Mouse (Mus musculus) intestine, postnatal 0 days (tissue): Measurements from ENCODE around the gene Copg2. TPM values are rescaled to one million over a fixed set of nuclear protein-coding genes. Genes with fewer than 3 reads are reported as not detected.

Experiments
- ATAC-seq: fragments of 200-750 bp; cut with Nextera tagmentation; 2 replicates; pipeline ENCODE4 v1.8.0; 2017; ENCODE audit warnings: mild to moderate bottlenecking, moderate TSS enrichment, moderate library complexity
- H3K27ac ChIP-seq: fragments of 300-500 bp; sonication (generic); 2 replicates; pipeline ENCODE4 v1.5.1; 2014; ENCODE audit warnings: mild to moderate bottlenecking, low read depth, low read length, moderate library complexity
- H3K27me3 ChIP-seq: fragments of 300-500 bp; sonication (generic); replicated peaks from 2 replicates; pipeline ENCODE4 v1.6.1; 2014; ENCODE audit warnings: low read length, mixed read lengths; ENCODE audit not compliant: control insufficient read depth, insufficient read depth
- H3K36me3 ChIP-seq: fragments of 300-500 bp; sonication (generic); 2 replicates; pipeline ENCODE4 v1.6.1; 2014; ENCODE audit warnings: mild to moderate bottlenecking, moderate library complexity; ENCODE audit not compliant: control insufficient read depth, insufficient read depth
- H3K4me1 ChIP-seq: fragments of 300-500 bp; sonication (generic); replicated peaks from 2 replicates; pipeline ENCODE4 v1.6.1; 2014; ENCODE audit warnings: antibody characterized with exemption, low read length, mixed read lengths; ENCODE audit not compliant: control insufficient read depth, insufficient read depth
- H3K4me2 ChIP-seq: fragments of 300-500 bp; sonication (generic); replicated peaks from 2 replicates; pipeline ENCODE4 v1.6.1; 2014; ENCODE audit warnings: low read depth, mild to moderate bottlenecking, moderate library complexity
- H3K4me3 ChIP-seq: fragments of 300-500 bp; sonication (generic); 2 replicates; pipeline ENCODE4 v1.5.1; 2014; ENCODE audit warnings: low read depth, low read length
- H3K9ac ChIP-seq: fragments of 300-500 bp; sonication (generic); 2 replicates; pipeline ENCODE4 v1.6.1; 2014; ENCODE audit warnings: mild to moderate bottlenecking, low read depth, low read length
- H3K9me3 ChIP-seq: fragments of 300-500 bp; sonication (generic); 2 replicates; pipeline ENCODE4 v1.6.1; 2016; ENCODE audit warnings: mixed run types; ENCODE audit not compliant: control insufficient read depth
- CTCF ChIP-seq: sonication (generic); IDR thresholded peaks from 2 replicates; pipeline ENCODE4 v1.5.1; 2016; ENCODE audit warnings: low read depth, mild to moderate bottlenecking, control low read depth, antibody characterized with exemption, moderate library complexity
- WGBS: fragments of 180-500 bp; shearing (Covaris S2); extraction: QIAGEN DNeasy Blood & Tissue Kit; methylation state at CpG from one replicate; pipeline ENCODE4 v1.1.7; 2014; 5-methylcytosine and 5-hydroxymethylcytosine counted together
- polyA plus RNA-seq: library from polyadenylated mRNA; unstranded; fragments of >200 nt; fragmentation: Nextera tagmentation; extraction: Ambion mirVana; gene quantifications from 2 replicates; pipeline ENCODE4 v1.2.1, GENCODE M21; 2015

Gene Copg2
- polyA plus RNA-seq, 1 experiment from 2014 or later = 9.8 TPM

DNA sequence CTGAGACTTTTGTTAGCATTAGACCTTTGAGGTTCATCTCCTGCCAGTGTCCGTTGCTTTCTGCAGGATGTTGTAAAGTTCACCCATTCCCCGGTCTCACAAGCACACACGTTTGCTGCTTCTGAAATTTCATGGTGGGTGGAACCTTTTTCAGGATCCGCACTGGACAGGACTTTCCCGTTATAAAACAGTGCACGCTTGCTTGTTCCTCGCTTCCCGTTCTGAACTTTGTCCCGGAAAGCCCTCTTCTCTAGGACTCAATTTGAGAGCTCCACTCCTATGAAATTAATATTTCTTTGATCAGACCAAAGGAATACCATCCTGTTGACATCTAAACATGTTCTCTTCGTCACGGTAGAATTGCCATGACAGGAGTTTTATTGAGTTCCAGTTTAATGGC, 182.7 kb downstream of the Copg2 start:
- 80% methylated on average over 11 of the region's 11 CpGs for WGBS
- no peak overlapping the region for H3K27ac ChIP-seq

DNA sequence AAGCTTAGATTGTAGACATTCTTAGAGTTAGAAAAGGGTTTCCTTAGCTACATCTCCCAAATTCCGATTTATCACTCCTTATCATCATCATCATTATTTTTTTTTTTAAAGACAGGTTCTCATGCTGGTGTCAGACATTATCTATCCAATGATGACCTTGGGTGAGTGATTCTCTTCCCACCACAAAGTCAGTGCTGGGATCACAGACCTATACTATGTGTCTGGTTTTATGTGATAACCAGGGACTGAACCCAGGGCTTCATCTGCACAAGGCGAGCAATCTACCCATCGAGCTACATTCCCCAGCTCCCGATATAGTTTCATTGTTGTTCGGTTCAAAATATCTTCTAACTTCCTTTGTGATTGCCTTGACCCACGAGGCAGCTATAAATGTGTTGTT, 183.1 kb downstream of the Copg2 start:
- no peak for TF ChIP-seq CTCF
- no peaks in the 10 kb centered on the region for H3K36me3 ChIP-seq
- H3K4me3 ChIP-seq = no peak overlapping the region
- no peak for ATAC-seq
- no peaks in the 10 kb centered on the region for H3K27me3 ChIP-seq
- H3K4me2 ChIP-seq = no peak overlapping the region
- WGBS = 80% methylated on average over 6 of the region's 6 CpGs
- H3K27ac ChIP-seq = no peak overlapping the region
- H3K9ac ChIP-seq = no peak overlapping the region
- no peaks in the 10 kb centered on the region for H3K9me3 ChIP-seq
- H3K4me1 ChIP-seq = no peaks in the 10 kb centered on the region

More for the DNA sequence above, 182.7 kb downstream of the Copg2 start:
- TF ChIP-seq CTCF = no peak
- Histone ChIP-seq H3K4me3 (no peak overlapping the region), H3K4me2 (no peak overlapping the region), H3K9me3 (no peaks in the 10 kb centered on the region), H3K4me1 (no peaks in the 10 kb centered on the region), H3K36me3 (no peaks in the 10 kb centered on the region), H3K27me3 (no peaks in the 10 kb centered on the region), H3K9ac (no peak overlapping the region)
- no peak for ATAC-seq

DNA sequence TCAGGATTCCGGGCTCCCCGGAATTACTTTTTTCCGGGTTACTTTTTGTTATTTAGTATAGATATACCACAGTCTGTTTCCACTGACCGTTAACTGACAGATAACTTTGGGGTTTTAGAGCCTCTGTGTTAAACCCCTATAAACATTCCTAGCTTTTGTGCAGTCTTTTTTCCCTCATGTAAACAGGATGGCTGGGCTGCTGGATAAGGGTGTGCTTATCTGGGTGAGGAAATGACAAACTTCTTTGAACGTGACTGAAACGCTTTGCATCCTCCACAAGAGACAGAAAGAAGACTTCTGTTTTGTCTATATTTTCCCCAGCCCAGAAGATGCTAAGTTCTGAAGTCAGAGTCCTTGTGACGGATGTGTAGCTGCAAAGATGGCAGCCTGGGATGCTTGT, 184.1 kb downstream of the Copg2 start:
- WGBS = 51% methylated on average over 7 of the region's 7 CpGs
- no peak overlapping the region for H3K9ac ChIP-seq
- no peaks in the 10 kb centered on the region for H3K27me3 ChIP-seq
- no peak overlapping the region for H3K4me2 ChIP-seq
- H3K9me3 ChIP-seq = no peaks in the 10 kb centered on the region
- no peaks in the 10 kb centered on the region for H3K36me3 ChIP-seq
- no peak for TF ChIP-seq CTCF
- no peaks in the 10 kb centered on the region for H3K4me1 ChIP-seq
- no peak for ATAC-seq
- H3K4me3 ChIP-seq = no peak overlapping the region
- no peak overlapping the region for H3K27ac ChIP-seq

DNA sequence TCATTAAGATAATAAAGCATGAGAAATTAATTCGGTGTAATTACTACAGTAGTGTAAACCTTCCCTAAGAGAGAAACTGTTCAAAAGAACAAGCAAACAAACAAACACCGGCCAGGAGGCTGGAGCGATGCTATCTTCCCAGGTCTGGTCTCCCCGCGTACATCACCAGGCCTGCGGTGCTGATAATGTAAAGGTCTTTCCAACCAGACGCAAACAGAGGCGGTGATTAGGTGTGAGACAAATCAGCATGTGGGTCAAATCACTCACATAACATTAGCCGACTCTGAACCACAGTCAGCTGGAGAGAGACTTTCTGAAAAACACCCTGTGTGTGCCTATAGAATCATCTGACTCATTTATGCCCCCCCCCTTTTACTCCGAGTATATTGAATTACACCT, 185.2 kb downstream of the Copg2 start:
- H3K27ac ChIP-seq = no peak overlapping the region
- ATAC-seq = no peak
- TF ChIP-seq CTCF = no peak

DNA sequence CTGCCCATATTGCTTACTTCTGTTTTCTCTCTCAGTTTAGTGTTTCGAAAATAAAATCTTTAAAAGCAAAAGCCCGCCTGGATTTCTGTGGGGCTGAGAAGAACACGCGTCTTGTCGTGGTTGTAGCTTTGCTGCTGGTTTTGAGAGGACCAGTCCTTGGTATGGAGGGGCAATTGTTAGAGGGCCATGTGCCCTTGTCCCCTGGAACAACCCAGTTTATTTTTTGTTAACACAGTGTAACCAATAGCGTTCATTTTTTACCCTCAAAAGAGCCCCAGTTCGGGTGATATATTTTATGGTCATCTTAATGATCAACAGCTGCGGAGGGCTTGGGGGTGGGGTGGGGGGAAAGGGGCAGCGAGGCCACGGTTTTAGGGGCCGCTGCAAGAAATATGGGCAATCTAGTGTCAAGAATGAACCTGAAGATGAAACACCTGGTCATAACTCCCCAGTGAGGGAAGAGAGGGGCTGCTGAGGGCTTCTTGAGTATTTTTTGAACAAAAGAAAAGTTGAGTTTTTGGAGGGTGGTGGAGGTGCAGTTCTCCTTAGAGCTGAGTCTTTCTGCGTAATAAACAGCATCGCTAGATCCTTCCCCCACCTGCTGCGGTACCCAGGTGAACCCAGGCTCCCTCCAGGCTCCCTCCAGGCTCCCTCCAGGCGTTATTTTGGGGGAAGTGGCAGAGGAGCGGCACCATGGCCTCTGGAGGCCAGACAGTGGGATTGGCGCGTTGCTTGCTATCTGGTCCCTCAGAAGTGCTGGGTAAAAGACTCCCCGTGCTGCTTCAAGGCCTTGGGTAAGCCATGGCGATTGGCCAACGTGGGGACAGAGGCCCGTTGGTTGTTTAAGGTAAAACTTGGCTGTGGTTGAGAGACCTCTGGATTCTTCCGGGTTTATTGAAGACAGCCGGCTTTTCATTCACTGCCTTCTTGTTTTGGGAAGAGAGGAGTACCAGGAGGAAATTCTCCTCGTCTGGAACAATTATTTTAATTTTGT, 185.9 kb downstream of the Copg2 start:
- no peak for TF ChIP-seq CTCF
- no peak overlapping the region for H3K4me3 ChIP-seq
- no peaks in the 10 kb centered on the region for H3K4me1 ChIP-seq
- WGBS = 58% methylated on average over 25 of the region's 25 CpGs
- H3K36me3 ChIP-seq = no peaks in the 10 kb centered on the region
- H3K27ac ChIP-seq = no peak overlapping the region
- H3K9ac ChIP-seq = no peak overlapping the region
- no peaks in the 10 kb centered on the region for H3K27me3 ChIP-seq
- no peak overlapping the region for H3K4me2 ChIP-seq
- no peaks in the 10 kb centered on the region for H3K9me3 ChIP-seq
- no peak for ATAC-seq

More for the DNA sequence above, 185.2 kb downstream of the Copg2 start:
- H3K4me3 ChIP-seq = no peak overlapping the region
- H3K9ac ChIP-seq = no peak overlapping the region
- no peaks in the 10 kb centered on the region for H3K9me3 ChIP-seq
- no peaks in the 10 kb centered on the region for H3K27me3 ChIP-seq
- H3K4me2 ChIP-seq = no peak overlapping the region
- no peaks in the 10 kb centered on the region for H3K36me3 ChIP-seq
- no peaks in the 10 kb centered on the region for H3K4me1 ChIP-seq
- WGBS = 66% methylated on average over 10 of the region's 10 CpGs

DNA sequence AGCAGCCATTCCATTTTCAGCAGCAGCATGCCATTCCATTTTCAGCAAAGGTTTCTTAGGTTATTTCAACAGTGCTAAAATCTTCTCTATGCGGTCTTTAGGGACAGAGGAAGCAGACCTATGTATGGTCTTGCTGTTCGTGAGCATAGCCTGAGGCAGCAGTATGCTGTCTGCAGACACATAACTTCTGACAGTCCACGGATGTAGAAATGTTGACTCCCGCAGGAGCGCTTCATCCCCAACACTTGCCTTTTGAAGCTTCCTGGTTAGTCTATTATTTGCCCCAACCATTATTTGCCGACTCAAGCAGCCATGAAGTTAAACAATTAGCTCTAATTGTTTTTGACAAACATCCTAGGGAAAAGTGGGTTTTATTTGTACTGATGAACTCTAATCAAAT, 187.5 kb downstream of the Copg2 start:
- Histone ChIP-seq H3K27ac (no peak overlapping the region), H3K9me3 (no peaks in the 10 kb centered on the region), H3K4me3 (no peak overlapping the region), H3K27me3 (no peaks in the 10 kb centered on the region), H3K36me3 (no peaks in the 10 kb centered on the region), H3K4me1 (no peaks in the 10 kb centered on the region), H3K9ac (no peak overlapping the region), H3K4me2 (no peak overlapping the region)
- TF ChIP-seq CTCF = no peak
- 61% methylated on average over 6 of the region's 6 CpGs for WGBS
- no peak for ATAC-seq
